Mouse (Mus musculus) ES-E14 (cell line): ENCODE results near the gene Ffar4.

Experiments
- CHD2 ChIP-seq: IDR thresholded peaks from 2 replicates; pipeline ENCODE4 v1.6.1; 2014; ENCODE audit warnings: mild to moderate bottlenecking, low read depth, low read length, inconsistent platforms
- HCFC1 ChIP-seq: IDR thresholded peaks from 2 replicates; pipeline ENCODE4 v1.6.1; 2012; ENCODE audit warnings: low read length, inconsistent platforms, borderline replicate concordance; ENCODE audit not compliant: insufficient read depth
- MAFK ChIP-seq: IDR thresholded peaks from 2 replicates; pipeline ENCODE4 v1.6.1; 2014; ENCODE audit warnings: mild to moderate bottlenecking, low read depth, low read length, inconsistent platforms; ENCODE audit not compliant: insufficient read depth
- ZC3H11A ChIP-seq: IDR thresholded peaks from 2 replicates; pipeline ENCODE4 v1.6.1; 2012; ENCODE audit warnings: low read depth, mild to moderate bottlenecking, inconsistent platforms, low read length, borderline replicate concordance

DNA sequence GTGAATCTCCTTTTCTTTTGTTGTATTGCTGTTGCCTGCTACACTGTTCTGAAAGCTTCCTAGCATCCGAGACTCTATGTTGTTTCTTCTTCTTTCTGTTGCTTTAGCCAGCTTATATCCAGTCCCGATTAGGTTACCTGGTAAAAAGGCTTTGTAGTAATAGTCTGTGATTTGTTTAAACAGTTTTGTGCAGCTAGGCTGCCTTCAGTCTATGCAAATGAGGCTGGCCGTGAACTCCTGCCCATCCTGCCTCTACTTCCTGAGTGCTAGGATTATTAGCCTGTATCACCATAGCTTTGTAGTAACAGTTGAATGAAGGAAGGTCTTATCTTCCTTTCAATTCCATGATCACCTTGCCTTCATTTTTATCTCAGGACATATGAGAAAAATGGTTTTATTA is 40.6 kb upstream of the Ffar4 start:
- TF ChIP-seq CHD2 = no peak
- TF ChIP-seq ZC3H11A = no peak
- no peak for TF ChIP-seq MAFK
- no peak for TF ChIP-seq HCFC1
